Mouse (Mus musculus): ENCODE data around the gene Cmtm8. TPM values are rescaled to one million over a fixed set of nuclear protein-coding genes. Genes with fewer than 3 reads are reported as not detected.

Gene Cmtm8
- total RNA-seq (2021): 1 to 10 TPM; 3.1 to 4.3 TPM
- long read RNA-seq, experiment 1, partial matches to known transcripts: 0 of 1 reads
- long read RNA-seq, experiment 1, other reads (novel, unspliced or antisense): 0 of 1 reads
- long read RNA-seq, experiment 2, transcript Cmtm8-201 (4 exons, 1,064 nt): major isoform, 7 of 7 reads
- long read RNA-seq, experiment 2, partial matches to known transcripts: 0 of 7 reads
- long read RNA-seq, experiment 2, other reads (novel, unspliced or antisense): 0 of 7 reads

DNA sequence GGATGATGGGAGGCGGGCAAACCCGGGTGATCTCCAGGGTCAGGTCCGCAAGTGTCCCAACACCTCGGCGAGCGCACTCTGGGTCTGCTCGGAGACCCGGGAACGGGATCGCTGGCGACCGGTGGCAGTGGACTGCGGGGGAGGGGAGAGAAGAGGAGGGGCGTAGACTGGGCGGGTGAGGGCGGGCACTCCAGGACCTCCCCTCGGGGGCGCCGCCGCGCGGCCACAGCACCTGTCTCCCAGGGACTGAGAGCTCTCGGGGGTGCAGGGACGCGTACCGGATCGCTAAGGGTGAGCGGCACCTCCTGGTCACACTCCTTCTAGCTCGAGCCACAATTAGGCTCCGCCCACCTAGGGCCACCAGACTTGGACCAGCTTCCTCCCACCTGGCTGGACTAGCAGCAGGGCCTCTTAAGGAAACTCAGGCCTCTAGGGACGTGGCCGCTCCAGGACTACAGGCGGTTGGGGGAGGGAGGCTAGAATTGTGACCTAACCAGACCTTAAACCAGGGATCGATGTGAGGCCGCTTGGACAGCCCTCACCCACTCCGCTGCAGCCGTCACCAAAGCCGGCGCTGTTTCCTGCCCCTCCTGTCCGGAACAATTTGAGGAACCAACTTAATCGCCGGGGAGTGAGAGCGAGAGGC lies at the start of gene Cmtm8:
Gene Cmtm8 (minus strand): TSS at position 140 of the 646 bp plus-strand sequence.
- peak; percentile 53 for DNase-seq

DNA sequence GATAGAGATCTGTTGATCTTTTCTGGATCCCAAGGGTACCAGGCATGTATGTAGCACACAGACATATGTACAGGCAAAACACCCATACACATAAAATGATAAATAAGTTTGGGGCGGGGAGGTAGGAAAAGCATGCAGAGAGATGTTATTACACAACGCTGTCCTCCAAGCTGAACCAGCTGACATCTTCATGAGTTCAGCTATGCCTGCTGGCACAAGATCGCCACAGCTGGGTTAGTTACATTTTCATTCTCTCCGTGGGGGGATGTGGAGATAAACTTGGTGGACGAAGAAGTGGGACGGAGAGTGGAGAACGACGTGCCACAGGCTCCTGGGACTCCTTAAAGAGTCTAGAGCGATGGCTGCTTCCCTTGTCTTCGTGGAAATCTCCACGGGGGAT lies 49.0 kb upstream of the Cmtm8 start:
- DNase-seq: no peak

DNA sequence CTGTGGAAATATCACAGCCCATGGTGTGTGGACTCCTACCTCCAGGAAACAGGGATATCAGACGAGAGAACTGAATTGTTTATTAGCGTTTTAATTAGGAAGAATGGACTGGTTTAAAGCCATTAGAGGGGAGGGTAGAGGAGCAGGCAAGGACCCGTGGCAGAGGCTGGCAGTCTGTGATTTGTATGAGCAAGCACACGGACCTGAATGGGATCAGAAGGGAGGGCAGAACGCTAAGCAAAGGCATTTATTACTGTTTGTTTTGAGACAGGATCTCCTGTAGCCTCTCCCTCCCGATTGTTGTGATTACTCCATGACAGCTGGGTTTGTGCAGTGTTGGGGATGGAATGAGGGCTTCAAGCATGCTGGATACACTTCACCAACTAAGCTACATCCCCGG lies 46.4 kb upstream of the Cmtm8 start:
- DNase-seq: no peak

DNA sequence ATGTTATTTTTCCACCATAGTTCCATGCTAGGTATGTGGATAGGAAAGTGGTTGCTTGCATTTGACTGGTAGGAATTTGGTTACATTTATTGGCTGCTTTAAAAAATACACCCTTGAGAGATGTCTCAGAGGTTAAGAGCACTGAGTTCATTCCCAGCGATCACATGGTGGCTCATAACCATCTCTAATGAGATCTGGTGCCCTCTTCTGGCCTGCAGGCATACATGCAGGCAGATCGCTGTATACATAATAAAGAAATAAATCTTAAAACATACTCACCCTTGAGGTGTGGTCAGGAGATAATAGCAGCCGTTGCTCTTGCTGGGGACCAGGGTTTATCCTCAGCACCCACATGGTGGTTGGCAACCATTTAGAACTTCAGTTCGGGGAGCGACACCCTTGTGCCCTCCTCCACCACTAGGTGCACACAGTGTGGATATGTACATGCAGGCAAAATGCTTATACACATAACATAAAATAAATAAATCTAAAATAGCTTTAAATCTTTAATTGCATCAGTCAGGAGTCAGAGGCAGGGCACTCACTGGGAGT lies 45.0 kb upstream of the Cmtm8 start:
- DNase-seq: no peak

DNA sequence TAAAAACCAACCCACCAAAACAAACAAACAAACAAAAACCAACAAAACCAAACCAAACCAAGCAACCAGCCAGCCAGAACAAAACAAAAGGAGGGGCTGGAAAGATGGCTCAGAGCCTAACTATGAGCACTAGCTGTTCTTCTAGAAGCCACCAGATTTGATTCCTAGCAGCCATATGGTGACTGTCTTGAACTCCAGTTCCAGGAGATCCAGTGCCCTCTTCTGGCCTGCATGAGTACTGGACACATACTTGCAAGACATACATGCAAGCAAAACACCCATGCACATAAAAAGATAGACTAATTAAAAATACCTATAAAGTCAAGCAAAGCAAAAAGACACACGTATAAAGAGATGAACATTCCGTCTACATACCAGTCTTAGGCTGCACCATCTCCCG lies 43.7 kb upstream of the Cmtm8 start:
- no peak for DNase-seq

DNA sequence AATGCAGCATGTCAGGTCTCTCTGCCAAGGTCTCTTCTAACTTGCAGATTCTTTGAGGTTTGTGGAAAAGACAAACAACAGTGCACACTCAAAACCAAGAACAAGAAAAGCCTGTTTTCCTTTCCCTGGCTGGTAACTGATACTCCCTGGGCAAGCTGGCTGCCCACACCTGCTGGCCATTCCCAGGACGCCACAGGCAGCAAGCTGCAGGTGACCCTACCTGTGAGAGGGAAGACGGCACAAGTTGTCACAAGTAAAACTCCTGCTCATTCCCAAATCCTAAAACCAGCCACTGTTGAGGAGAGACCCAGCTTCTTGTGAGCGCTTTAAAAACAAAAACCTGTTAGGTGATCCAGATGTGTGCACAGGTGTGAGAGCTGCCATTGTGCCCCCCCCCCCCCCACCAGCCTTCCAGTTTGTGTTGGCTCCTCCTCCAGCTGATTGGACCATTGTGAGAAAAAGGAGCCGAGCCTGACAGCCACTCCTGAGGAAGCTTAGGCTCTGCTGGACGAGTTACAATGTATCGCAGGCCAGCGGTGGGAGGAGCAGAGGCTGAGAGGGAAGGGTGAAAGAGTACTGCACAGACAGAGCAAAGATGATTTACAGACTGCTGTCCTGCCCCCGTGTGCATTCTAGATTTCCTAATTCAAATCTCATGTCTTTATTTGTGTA lies 42.2 kb upstream of the Cmtm8 start:
- DNase-seq: no peak

DNA sequence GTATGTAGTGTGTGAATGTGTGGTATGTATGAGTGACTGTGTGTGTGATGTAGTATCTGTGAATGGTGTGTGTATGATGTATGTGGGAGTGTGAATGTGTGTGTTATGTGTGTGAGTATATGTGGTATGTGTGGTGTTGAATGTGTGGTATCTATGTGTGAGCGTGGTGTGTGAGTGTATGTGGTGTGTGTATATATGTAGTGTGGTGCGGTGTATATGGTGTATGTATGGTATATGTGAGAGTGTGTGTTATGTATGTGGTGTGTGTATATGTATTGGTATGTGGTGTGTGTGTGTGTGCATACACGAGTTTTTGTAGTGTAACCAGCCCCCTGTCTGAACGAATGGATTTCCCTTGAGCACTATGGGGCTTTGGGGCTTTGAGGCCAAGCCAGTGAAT lies 41.6 kb upstream of the Cmtm8 start:
- no peak for DNase-seq

DNA sequence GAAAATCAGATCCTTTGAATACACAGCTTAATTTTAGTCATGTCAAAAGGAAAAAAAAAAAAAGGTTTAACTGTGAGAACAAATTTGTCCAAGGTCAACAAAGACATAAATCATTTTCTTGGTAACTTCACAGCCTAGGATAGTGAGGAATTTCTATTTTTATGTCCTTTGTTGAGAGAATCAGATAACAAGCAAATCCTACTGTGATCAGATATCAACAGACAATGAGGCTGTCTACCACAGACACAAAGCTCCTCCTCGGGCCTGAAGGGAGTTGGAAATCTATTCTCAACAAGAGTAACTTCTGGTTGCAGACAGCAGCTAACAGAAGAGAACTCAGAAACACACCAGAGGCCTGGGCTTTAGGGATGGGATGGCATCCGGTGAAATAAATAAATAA lies 38.0 kb upstream of the Cmtm8 start:
- DNase-seq: no peak

DNA sequence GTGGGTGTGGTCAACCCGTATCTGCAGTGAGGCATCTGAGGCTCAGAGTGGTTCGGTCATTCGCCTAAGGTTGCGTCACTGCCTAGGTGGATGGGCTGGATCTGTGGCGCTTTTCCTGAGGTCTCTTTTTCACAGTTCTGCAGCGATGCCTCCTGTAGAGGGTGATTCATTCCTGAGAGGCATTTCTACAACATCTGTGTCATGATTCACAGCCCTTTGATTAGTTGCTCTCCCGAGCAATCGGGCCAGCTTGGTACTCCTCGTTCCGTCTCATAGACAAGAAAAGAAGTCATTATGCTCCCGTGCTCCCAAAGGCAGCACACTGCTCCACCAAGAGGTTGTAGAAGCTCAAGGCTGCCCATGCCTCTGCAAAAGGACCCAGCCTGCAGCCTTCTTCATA lies 11.4 kb upstream of the Cmtm8 start:
- no peak for DNase-seq

DNA sequence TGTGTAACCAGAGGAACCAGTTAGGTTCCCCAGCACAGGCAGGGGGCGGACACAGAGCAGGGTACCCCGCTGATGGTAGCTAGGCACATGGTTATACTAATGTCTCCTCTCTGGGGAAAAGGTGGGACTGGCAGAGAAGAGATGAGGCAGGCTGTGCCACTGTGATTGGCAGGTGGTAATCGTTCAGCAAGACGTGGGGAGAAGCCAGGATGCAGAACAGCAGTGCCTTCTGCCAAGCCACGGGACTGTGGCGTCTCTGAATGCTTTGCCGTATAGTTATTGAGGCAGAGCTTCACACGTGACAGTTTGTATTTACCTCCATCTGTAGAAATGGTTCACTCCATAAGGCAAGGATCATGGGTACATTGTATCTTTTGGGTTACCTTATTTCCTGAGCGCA lies 10.7 kb upstream of the Cmtm8 start:
- DNase-seq: no peak

DNA sequence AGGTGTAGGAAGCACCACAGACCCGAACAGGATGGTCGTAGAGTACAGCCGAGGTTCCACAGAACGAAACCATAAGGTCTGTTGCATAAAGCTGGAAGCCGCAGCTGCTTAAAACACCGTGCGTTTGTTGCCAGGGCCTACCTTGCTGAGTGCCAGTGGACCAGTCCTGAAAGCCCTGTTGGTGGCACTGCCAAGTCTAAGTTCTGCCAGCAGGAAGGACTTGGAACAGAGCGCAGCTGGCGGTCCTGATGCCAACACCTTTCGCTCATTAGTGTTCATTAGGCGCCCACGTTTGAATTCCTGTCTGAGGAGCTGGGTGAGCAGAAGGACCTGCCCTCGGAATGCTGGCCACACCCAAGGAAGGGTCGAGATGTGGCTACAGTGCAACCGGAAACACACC lies 9.4 kb upstream of the Cmtm8 start:
- DNase-seq: no peak

DNA sequence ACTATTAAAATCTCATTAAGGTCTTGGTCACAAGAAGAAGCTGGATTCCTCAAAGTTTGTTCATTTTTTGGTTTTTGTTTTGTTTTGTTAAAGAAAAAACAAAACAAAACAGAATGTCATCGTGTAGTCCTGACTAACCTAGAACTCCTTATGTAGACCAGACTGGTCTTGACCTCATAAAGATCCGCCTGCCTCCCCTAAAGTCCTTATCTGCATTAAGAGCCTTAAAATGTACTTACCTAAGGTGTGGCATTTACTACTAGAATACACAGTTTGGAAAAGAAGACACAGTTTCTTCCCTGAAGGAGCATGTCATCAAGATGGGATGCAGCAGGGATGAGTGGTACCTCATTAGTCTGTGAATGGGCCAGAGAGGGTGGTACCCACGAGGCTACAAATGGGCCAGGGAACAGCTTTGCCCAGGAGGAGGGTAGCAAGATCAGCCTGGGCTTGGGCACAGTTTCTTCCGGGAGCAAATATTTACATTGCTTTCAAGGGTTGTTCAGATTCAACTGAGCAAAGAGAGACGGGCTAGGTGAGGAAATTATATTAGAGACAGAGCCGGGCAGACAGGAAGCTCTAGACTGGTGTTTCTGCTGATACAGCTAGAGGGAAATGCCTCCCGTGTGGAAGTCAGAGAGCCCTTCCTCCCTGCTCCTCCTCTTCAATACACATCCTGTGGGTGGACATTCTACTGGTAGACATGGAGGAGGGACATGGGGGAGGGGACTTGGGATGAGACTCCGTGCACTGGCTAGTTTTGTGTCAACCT lies 7.6 kb upstream of the Cmtm8 start:
- no peak for DNase-seq

DNA sequence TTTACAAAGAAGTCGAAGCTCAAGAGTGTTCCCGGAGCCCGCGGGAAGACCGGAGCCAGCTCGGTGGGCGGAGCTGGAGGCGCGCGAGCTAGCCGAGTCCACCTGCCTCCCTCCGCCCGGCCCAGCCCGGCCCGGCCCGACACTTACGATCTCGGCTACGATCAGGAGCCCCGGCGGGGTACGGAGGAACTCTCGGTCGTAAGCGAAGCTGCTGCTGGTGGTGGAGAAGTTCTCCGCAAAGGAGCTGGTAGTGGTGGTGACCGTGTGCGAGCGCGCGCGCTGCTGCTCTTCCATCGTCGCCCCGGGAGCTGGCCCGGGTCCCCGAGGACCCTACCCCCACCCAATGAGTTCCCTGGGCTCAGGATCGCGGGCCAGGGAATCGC lies 331 bp downstream of the Cmtm8 start:
- peak; percentile 41 for DNase-seq

DNA sequence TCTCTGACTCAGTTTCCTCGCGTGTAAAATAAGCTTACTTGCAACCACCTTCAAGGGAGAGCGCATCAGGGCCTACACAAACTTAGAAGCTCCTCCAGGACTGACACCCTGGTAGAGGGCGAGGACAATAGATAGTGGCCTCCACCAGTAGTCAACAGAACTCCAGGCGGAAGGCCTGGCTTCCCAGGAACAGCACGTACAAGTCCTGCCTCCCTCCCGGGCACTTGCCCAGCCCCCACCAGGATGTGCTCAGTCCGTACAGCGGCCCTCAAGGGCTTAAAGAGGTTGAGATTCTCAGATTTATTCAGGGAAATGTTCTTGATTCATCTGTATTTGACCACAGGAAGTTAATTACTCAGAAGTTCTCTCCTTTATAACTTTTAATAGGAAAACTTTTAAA lies 1.1 kb downstream of the Cmtm8 start:
- peak; percentile 8 for DNase-seq

DNA sequence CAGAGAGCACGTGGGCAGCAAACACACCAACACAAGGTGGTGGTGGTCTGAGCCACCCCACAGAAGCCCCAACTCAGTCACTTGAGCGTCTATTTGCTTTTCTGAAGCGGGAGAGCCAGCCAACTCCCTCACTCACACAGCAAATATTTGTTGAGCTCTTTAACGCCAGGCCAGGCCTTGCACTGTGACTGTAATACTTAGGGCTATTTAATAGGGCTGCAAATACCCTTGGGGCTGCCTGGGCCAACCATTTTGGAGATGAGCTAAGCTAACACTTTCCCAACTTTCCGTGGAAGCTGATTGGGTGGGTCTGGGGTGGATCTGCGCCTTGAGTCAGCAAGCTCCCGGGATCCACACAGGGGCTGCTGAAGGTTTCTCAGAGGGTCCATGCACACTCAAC lies 1.7 kb downstream of the Cmtm8 start:
- peak; percentile 13 for DNase-seq

DNA sequence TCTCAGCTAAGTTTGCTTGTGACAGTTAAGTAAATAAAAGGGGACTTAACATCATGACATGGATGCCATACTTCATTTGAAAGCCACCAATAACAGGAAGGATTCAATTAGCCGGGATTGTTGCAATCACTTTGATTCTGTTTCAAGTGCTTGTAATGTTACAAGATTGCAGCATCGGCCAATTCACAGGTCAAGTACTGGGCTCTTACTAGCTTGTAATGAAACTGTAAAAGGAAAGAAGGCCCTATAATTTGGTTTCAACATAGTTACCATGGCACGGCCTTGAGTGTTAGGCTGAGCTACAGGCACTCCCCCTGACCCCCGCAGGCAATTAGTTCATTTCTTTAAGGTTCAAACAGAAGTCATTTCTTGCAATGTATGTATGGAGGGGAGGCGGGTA lies 5.1 kb downstream of the Cmtm8 start:
- DNase-seq: no peak

DNA sequence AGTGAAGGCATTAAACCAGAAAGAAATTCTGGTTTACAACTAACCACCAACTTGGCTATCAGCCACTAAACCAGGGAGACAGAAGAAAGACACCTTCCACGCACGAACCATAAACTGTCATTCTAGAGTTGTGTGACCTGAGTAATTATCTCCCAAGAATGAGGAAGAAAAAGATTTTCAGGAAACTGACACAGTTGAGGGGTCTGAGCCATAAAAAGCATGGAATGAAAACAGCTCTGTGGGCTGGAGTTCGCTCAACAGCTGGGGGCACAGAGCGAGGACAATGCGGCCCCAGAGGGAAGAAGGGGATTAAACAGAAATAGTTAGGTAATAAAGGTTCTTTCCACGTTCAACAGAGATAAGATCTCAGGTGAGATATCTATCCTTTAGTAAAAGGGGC lies 12.4 kb downstream of the Cmtm8 start:
- no peak for DNase-seq

DNA sequence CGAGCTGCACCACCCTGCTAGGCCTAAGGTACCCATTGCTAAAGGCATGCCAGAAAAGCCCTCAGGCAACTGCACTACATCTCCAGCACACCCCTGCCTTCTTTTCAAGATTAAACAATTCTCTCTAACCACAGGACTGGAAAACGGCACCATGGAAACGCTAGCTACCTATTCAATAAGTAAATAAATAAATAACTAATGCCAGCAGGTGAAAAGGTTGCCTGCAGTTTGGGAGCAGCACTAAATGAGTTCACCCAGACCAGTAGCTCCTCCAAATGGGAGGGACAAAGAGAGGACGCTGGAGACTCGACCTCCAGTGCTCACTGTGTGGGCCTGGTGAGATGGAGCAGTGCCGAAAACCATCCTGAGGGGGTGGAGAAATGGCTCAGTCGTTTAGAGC lies 13.6 kb downstream of the Cmtm8 start:
- DNase-seq: no peak

DNA sequence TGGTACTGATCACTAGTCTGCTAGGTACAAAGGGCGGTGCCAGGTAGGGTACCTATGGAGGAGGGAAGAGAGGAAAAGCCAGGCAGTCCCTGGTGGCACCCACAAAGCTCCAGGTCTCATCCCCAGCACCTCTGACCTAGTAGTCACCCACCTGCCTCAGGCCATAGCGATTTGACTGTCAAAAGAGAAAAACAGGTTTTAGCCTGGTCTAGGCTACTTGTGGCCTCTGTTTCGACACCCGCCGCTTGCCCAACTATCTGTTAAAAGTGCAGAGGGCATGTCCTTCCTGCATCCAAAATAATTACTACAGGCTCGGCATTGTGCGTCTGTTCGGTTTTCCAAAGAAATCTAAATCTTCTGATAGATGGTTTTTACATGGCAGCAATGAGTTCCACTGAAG lies 14.3 kb downstream of the Cmtm8 start:
- DNase-seq: no peak

DNA sequence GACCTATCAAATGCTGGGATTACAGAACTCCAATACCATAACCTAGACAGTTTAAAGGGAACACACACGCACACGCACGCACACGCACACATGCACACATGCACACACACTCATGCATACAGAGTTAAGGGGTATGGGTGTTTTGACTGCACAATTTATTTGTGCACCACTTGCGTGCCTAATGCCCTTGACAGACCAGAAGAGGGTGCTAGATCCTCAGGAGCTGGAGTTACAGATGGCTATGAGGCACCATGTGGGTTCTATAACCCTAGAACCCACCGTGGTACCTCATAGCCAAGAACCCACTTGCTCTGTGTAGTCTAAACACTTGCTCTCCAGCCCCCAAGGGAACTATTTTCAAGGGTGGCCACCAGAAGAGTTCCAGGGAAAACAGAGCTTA lies 15.6 kb downstream of the Cmtm8 start:
- DNase-seq: no peak

DNA sequence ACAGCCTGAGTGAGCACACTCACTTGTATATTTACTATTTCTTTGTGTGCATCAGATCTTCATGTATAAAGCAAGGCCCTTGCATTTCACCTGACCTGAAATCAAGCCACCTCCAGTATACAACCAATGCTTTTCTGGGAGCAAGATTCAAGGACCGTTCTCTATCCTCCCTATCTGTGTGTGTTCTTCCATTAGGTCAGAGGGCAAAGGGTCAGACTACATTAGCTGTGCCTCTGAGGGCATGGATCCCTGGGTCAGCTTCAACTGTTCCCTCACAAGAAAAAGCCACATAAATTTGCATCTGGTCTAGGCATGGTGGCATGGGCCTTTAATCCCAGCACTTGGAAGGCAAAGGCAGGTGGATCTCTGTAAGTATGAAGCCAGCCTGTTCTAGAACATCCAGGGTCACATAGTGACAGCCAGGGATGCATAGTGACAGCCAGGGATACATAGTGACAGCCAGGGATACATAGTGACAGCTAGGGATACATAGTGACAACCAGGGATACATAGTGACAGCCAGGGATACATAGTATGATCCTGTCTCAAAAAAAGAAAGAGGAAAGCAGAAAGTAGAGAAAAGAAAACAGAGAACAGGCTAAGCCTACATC lies 16.6 kb downstream of the Cmtm8 start:
- no peak for DNase-seq

DNA sequence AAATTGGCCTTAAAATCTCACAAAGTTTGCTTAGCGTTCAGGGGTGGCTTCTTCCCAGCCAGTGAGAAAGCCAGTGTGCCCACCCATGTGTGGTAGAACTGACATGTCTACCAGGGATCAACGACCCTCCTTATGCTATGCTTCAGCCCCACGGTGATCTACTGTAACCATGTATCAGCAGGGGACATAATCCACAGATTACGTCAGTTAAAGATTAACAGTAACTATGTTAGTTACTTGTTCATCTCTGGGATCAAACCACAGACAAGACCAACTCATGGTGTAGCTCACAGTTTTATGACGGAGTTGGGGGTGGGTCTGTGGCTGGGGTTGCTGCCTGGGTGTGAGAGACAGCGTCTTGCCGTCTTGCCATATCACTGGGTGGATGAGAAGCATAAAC lies 19.8 kb downstream of the Cmtm8 start:
- no peak for DNase-seq
